Mouse (Mus musculus): ENCODE measurements around the gene Atg13. TPM values are rescaled to one million over a fixed set of nuclear protein-coding genes. Genes with fewer than 3 reads are reported as not detected.

Atg13 gene
- total and polyA plus RNA-seq, 3 experiments = 5.8 to 20.7 (median 8.5) TPM

DNA sequence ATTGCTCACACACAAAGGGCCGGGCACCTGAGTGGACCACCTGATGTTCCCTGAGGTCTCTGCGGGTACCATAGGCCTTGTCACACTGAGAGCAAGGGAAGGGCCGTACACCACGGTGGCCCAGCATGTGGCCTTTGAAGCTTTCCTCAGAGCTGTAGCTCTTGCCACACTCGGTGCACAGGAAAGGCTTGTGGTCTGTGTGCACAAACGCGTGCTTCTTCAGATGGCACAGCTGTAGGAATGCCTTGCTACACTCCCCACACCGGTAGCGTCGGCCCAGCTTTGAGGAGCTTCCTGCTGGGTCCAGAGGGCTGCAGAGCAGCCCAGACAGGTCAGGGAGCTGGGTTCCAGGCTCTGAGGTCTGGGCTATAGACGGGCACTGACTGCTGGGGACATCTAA lies 64.6 kb downstream of the Atg13 start:
- H3K27ac ChIP-seq (ENCODE audit: insufficient read depth, low read depth) = no peak overlapping the region
- TF ChIP-seq SMC3 (IDR thresholded peaks at IDR 0.05; ENCODE audit: low read depth, low read length) (no peak), HCFC1 (IDR thresholded peaks at IDR 0.05; ENCODE audit: low read depth, low read length) (no peak), RCOR1 (conservative IDR thresholded peaks at IDR 0.05; ENCODE audit: low read depth, low read length) (no peak), MAX (IDR thresholded peaks at IDR 0.05; ENCODE audit: low read length) (no peak), ELF1 (IDR thresholded peaks at IDR 0.05; ENCODE audit: low read depth, low read length) (no peak), ETS1 (conservative IDR thresholded peaks at IDR 0.05; ENCODE audit: low read depth, low read length) (no peak), RAD21 (IDR thresholded peaks at IDR 0.05; ENCODE audit: low read depth, low read length) (no peak), CHD2 (IDR thresholded peaks at IDR 0.05; ENCODE audit: low read length) (no peak), KAT2A (IDR thresholded peaks at IDR 0.05; ENCODE audit: insufficient replicate concordance, low read length) (no peak), MXI1 (IDR thresholded peaks at IDR 0.05; ENCODE audit: low read depth, low read length) (no peak), MAFK (IDR thresholded peaks at IDR 0.05; ENCODE audit: insufficient replicate concordance, low read length) (no peak), MAZ (IDR thresholded peaks at IDR 0.05; ENCODE audit: low read depth, low read length) (no peak)
- H3K4me3 ChIP-seq (replicated peaks in 1 of 3; ENCODE audit: low read depth in 2 of 3, low read length in 2 of 3, poor library complexity in 1 of 3) = no peak overlapping the region
- no peaks in the 10 kb centered on the region for H3K27me3 ChIP-seq (replicated peaks)
- H3K4me1 ChIP-seq (ENCODE audit: control insufficient read depth in 1 of 2, insufficient read depth in 2 of 2) = peaks cover 0 to 14% of the 10 kb centered on the region in 2 experiments; a peak in 2 of 4 replicates
- no peak overlapping the region for H3K4me2 ChIP-seq (ENCODE audit: insufficient read depth, low read depth, poor library complexity, severe bottlenecking)
- no peak overlapping the region for H3K9ac ChIP-seq (ENCODE audit: insufficient read depth, low read depth)
- H3K79me2 ChIP-seq (replicated peaks; ENCODE audit: control insufficient read depth, extremely low read depth, insufficient read depth, poor library complexity, severe bottlenecking) = peaks cover 21% of the 10 kb centered on the region
- peaks cover 46 to 62% of the 10 kb centered on the region in 2 experiments for H3K36me3 ChIP-seq (replicated peaks in 1 of 2; ENCODE audit: control insufficient read depth in 1 of 2, insufficient read depth in 1 of 2, low read length in 1 of 2)
- in situ Hi-C loops (cut with MboI; ENCODE audit: low pct_ligation_motif_present, low pct_unique_long_range_greater_than_20kb, low sequenced_read_pairs) (no loop called here), dilution Hi-C loops (cut with MboI; ENCODE audit: extremely low pct_ligation_motif_present, extremely low pct_unique_long_range_greater_than_20kb, low sequenced_read_pairs) (no loop called here)
- H3K9me3 ChIP-seq (replicated peaks; ENCODE audit: low read length) = no peaks in the 10 kb centered on the region
- DNase-seq (ENCODE audit: extremely low read depth) = no peak

DNA sequence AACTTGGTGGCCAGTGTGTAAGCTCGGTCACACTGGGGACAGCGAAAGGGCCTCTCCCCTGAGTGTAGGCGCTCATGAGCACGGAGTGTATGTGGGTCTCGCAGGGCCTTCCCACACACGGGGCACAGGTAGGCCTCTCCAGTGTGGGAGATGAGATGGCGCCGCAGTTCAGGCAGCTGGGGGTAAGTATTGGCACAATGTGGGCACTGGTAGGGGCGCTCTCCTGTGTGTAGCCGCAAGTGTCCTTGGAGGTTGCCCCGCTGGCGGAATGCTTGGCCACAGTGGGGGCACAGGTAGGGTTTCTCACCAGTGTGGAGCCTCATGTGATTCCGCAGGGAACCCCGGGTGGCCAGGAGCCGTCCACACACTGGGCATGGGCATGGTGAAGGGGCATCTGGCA lies 65.0 kb downstream of the Atg13 start:
- Histone ChIP-seq H3K4me2 (ENCODE audit: insufficient read depth, low read depth, poor library complexity, severe bottlenecking) (no peak overlapping the region), H3K9ac (ENCODE audit: insufficient read depth, low read depth) (no peak overlapping the region), H3K9me3 (replicated peaks; ENCODE audit: low read length) (no peaks in the 10 kb centered on the region), H3K36me3 (replicated peaks in 1 of 2; ENCODE audit: control insufficient read depth in 1 of 2, insufficient read depth in 1 of 2, low read length in 1 of 2) (peaks cover 46 to 62% of the 10 kb centered on the region in 2 experiments), H3K4me1 (ENCODE audit: control insufficient read depth in 1 of 2, insufficient read depth in 2 of 2) (peaks cover 0 to 14% of the 10 kb centered on the region in 2 experiments; a peak in 2 of 4 replicates), H3K4me3 (replicated peaks in 1 of 3; ENCODE audit: low read depth in 2 of 3, low read length in 2 of 3, poor library complexity in 1 of 3) (no peak overlapping the region), H3K27me3 (replicated peaks) (no peaks in the 10 kb centered on the region), H3K27ac (ENCODE audit: insufficient read depth, low read depth) (no peak overlapping the region), H3K79me2 (replicated peaks; ENCODE audit: control insufficient read depth, extremely low read depth, insufficient read depth, poor library complexity, severe bottlenecking) (peaks cover 16% of the 10 kb centered on the region)
- dilution Hi-C loops (cut with MboI; ENCODE audit: extremely low pct_ligation_motif_present, extremely low pct_unique_long_range_greater_than_20kb, low sequenced_read_pairs) = no loop called here
- TF ChIP-seq HCFC1 (IDR thresholded peaks at IDR 0.05; ENCODE audit: low read depth, low read length) = no peak
- TF ChIP-seq CTCF (conservative IDR thresholded peaks at IDR 0.05 in 1 of 2, IDR thresholded peaks at IDR 0.05 in 1 of 2; ENCODE audit: low read depth in 2 of 2, low read length in 2 of 2) = no peak
- TF ChIP-seq BHLHE40 (IDR thresholded peaks at IDR 0.05; ENCODE audit: low read depth, low read length) = no peak
- no peak for TF ChIP-seq UBTF (IDR thresholded peaks at IDR 0.05; ENCODE audit: low read depth, low read length)
- no peak for TF ChIP-seq EP300 (IDR thresholded peaks at IDR 0.05; ENCODE audit: low read length)
- TF ChIP-seq IRF4 (IDR thresholded peaks at IDR 0.05; ENCODE audit: low read depth, low read length) = no peak
- in situ Hi-C loops (cut with MboI; ENCODE audit: low pct_ligation_motif_present, low pct_unique_long_range_greater_than_20kb, low sequenced_read_pairs) = no loop called here
- DNase-seq (ENCODE audit: extremely low read depth) = no peak
